Mouse (Mus musculus) monocyte, adult 2 months (primary cell): Measurements from ENCODE around the gene Srsf5.
"Not testable (repeated sequence)": the region's sequence is repeated elsewhere in the genome, so short reads cannot be mapped to it uniquely, and the experiment has no call there.

Experiments
- DNase-seq, 2 experiments: peaks; one replicate each; pipeline ENCODE4 v3.0.0; 2022; ENCODE audit warnings: low spot score in 2 of 2, low read depth in 1 of 2

The Srsf5 gene

DNA sequence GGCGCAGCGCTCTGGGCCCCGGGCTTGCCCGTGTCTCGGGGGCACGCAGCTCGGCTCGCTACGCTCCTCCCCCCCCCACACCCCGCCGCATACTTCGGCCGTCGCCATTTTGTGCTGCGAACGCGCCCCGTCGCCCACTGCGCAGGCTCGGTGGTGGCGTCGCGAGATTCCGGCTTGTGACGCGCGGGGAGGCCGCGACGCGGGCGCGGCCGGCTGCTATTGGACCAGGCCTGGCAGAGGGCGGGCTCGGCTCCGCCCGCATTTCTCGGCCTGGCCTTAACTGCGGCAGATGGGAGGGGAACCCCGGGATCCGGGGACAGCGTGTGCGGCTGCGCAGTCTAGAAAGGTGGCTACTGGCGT lies 672 bp downstream of the Srsf5 start:
- DNase-seq, result peak; percentile 91 to 96

- DNase-seq, result no peak
Measured at GRCm38 (mm10) chr12:80948202-80948601, 2.9 kb downstream of the Srsf5 start.

DNA sequence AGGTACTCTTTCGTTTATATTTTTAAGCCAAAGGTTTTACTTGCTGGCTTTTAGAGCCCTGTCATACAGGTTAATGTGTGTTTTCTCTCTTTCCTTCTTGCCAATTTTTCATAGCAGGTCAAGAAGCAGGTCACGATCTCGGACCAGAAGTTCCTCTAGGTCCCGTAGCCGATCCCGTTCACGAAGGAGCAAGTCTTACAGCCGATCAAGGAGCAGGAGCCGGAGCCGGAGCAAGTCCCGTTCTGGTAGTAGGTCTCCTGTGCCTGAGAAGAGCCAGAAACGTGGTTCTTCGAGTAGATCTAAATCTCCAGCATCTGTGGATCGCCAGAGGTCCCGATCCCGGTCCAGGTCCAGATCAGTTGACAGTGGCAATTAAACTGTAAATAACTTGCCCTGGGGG lies 4.3 kb downstream of the Srsf5 start:
- DNase-seq, result not testable (repeated sequence)

DNA sequence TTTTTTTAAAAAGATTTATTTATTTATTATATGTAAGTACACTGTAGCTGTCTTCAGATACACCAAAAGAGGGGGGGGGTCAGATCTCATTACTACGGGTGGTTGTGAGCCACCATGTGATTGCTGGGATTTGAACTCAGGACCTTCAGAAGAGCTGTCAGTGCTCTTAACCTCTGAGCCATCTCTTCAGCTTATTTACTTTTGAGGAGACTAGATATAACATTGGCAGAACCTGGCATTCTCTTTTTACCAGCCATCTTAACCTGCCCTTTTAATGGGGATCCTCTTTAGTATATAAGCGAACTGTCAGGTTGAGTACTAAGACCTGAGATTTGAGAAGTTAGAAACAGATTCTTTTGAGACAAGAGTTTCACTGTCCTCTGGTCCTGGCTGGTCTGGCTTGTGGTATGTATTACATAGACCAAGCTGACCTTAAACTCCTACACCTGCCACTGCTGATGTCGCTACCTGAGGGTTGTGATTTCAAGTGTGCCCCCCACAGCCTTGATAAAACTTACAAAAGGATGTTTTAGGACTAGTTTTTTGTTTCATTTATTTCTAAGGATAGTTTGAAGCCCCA lies 6.4 kb downstream of the Srsf5 start:
- no peak for DNase-seq

DNA sequence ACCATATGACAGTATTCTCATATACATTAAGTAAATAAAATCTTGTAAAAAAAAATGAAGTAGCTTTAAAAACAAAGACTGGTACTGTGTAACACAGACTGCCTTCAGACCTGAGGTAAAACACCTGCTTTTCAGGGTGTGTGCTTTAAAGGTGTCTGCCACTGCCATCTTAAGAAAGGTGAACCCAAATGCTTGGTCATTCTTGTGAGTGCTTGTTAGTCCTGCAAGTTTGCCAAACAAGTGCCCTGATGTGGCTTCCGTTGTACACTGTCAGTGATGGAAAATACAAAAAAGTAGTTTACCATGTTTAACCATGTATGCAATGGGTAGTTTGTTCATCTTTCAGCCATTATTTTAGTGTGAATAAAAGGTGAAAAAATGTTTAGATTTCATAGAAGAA lies 7.2 kb downstream of the Srsf5 start:
- DNase-seq, result no peak

GRCm38 (mm10) chr12:80956039-80956438 lies 10.7 kb downstream of the Srsf5 start:
- DNase-seq, result no peak

- no peak for DNase-seq
Measured at GRCm38 (mm10) chr12:80957961-80958360, 12.7 kb downstream of the Srsf5 start.

- no peak for DNase-seq
Measured at GRCm38 (mm10) chr12:80962566-80962965, 17.3 kb downstream of the Srsf5 start.

- no peak for DNase-seq
Measured at GRCm38 (mm10) chr12:80966059-80966838, 20.9 kb downstream of the Srsf5 start.

DNA sequence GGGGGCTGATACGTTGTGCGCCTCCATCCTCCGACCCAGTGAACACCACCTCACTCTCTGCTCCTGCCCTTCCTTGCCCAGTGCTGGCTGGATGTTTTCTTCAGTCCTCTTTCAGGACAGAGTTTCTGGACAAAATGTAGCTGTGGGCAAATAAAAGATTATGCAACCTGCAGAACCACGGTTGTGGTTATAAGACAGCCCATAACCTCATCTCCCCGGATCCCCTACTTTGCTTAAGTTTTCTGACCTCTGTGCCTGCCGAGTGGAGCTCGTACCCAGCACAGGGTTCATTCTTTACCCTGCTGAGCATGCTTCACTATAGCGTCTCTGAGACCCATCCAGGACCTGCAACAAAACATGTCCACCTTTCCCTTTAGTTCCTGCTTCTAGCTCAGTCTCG lies 22.6 kb downstream of the Srsf5 start:
- DNase-seq, result no peak

GRCm38 (mm10) chr12:80968605-80969004 lies 23.3 kb downstream of the Srsf5 start, which contains the start of gene Slc10a1:
TSS of gene Slc10a1 (minus strand) at chr12:80968705.
- no peak for DNase-seq

DNA sequence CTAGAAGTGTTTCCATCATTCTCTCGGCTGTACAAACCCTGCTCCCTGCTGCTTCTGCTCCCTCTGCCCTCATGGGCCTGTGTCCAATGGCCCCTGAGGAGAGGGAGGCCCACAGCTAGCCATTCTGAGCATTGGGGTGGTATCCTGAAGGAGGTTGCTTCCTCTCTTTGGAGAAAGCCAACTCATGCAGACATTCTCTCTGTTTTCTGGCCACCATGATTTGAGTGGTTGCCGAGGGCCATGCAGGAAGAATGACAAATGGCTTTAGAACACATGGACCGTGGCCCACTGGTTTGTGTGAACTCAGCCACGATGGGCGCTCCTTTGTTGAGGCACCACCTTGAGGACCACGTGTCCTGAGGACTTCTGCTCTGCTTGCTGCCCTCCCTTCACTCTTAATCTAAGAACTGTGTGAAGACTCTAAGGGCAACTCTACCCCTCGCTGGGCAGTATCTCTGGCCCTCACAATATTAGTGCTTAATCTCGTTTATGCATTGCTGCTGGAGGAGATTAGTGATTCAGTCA lies 24.9 kb downstream of the Srsf5 start:
- no peak for DNase-seq

GRCm38 (mm10) chr12:80971756-80972155 lies 26.5 kb downstream of the Srsf5 start:
- no peak for DNase-seq

DNA sequence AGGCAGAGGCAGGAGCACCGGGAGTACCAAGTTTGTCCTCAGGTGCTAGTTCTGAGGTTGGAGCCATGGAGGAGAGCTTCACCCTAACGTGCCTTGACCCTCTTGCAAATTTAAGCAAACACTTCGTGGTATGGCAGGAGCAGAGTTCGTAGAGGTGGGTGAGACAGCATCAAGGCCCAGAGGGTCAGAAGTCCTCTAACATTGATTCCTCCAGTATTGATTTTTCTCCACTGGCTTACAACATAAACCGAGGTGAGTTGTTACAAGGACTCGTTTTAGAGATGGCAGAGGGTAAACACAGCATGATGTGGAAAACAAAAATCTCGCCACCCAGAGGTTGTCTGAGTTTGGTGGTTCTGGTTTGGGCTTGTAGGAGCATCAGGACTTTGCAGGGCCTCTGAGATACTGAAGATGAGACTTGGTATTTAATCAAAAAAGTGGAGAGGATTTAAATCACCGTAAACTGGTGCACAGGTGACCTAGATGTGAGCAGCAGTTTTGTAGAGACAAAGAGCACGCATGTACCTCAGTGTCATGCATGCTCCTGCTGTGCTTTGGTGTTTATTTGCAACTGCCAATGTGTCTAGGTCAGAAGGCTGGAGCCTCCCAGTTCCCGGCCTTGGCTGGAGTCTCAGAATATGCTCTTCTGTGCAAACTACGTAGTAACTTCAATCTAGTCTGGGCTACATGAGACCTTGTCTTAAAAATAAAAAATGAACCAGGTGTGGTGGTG lies 30.8 kb downstream of the Srsf5 start:
- DNase-seq, result no peak

DNA sequence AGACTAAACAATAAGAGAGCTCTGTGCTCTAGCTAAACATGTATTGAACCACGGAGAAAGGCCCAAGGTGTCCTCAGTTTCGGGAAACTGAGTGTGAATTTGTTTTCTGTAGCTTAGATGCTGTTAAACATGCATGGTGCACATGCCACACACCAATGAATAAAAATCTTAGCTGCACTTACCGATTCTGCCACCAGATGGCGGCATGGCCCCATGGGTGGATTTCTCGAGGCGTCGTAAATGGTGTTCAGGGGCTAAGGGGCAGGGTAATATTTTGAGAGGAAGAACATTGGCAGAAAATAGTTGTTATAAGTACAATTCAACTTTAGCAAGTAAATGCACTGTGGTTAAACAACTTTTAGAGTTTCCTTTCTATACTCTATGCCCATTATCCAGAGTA lies 37.0 kb downstream of the Srsf5 start:
- peak in 1 of 2 experiments; percentile 22 for DNase-seq

DNA sequence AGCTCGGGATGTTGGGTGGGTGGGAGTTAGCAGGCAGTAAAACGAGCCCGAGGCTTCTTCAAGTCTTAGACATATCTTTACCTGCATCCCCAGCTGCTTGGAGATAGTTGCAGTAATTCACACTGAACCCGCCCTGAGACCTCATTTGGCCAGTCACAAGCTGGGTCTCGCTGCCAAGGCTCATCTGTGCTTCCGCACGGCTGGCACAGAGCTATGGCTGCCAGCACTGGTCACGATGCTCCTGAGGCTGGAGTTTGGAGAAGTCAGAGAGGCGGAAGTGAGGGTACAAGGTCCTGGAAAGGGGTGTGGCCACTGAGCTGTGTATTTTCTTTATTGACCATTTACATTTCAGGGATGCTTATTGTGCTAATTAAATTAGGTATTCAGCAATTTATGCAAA lies 38.4 kb downstream of the Srsf5 start:
- no peak for DNase-seq

DNA sequence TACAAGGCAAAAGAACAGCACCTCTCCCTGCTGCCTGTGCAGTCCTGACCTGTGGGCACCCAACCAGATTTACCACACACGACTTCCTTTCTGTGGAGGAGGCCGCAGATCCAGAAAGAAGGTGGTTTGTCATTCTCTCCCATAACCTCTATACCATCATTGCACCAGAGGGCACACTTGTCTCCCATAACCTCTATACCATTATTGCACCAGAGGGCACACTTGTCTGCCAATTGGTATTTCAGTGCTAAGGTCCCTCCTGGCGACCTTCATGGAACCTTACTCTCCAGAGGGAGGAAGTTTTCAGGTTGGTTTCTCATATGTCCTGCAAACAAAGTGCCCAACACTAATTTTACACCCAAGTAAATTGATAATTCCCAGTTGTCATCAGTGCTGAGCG lies 41.3 kb downstream of the Srsf5 start:
- no peak for DNase-seq

DNA sequence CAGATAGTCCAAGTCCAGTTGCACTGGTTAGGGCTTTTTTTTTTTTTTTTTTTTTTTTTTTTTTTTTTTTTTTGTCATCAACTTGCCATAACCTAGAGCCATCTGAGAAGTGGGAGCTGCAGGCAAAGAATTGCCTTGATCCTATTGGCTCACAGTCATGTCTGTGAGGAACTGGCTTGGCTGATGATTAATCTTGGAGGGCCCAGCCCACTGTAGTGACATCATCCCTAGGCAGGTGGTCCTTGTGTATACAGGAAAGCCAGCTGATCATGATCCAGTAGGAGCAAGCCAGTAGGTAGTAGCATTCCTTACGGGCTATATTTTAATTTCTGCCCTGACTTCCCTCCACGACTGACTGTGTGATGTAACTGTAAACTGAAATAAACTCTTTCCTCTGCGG lies 43.0 kb downstream of the Srsf5 start:
- no peak for DNase-seq

- DNase-seq, result no peak
Measured at GRCm38 (mm10) chr12:80990901-80991445, 45.7 kb downstream of the Srsf5 start.

- no peak for DNase-seq
Measured at GRCm38 (mm10) chr12:80991806-80992205, 46.5 kb downstream of the Srsf5 start.

DNA sequence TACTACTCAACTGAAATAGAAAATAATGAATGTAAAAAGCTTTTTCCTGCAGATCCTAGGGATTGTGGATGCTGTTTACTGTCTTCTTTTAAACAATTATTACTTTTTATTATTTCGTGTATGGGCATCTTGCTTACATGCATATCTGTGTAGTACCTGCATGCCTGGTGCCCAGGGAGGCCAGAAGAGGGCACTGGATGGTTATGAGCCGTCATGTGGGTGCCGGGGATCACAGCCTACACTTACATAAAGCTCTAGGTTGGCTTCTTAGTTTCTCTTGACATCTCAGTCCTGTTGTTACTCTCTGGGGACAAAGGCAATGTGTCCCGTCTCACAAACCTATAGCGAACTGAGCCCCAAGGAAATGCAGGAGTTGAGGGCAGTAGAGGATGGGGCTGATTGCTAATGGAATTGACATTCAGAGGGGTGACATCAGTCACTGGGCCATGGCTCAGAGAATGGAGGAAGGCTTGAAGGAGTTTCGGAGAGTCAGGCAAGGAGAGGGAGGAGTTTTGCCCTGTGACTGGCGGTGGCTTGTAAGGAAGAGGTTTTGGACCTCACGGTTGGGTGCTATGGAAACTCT lies 47.3 kb downstream of the Srsf5 start:
- no peak for DNase-seq
